8 mouse cellular contexts compared by ENCODE assay signal in genomic region chr8:126600816-126601243, GRCm38 (mm10). TPM values are rescaled to one million over a fixed set of nuclear protein-coding genes. Genes with fewer than 3 reads are reported as not detected.
DNase-seq lines count a peak whose midpoint lies in the region; ATAC-seq and TF ChIP-seq lines count a peak whose summit lies in the region.

No protein-coding gene starts in this region.

- H3K27me3 ChIP-seq in hindbrain, embryonic 14.5 days (ENCODE audit: control insufficient read depth, insufficient read depth, low read length), result no peaks in the 10 kb centered on the region

- H3K27ac ChIP-seq in hindbrain, embryonic 14.5 days, result peak overlapping the region; percentile 16; the same call in 1 of the 2 replicates

- H3K36me3 ChIP-seq in hindbrain, embryonic 14.5 days (replicated peaks; ENCODE audit: control insufficient read depth, insufficient read depth), result no peaks in the 10 kb centered on the region

- H3K4me2 ChIP-seq in hindbrain, embryonic 14.5 days (replicated peaks), result no peak overlapping the region

- no peak overlapping the region for H3K9ac ChIP-seq in hindbrain, embryonic 14.5 days

- WGBS in hindbrain, embryonic 14.5 days, result 5% methylated on average over 7 of the region's 7 CpGs

- DNase-seq in left cerebral cortex, postnatal 4 days, result peak; percentile 46
- DNase-seq in left cerebral cortex, postnatal 25 days (ENCODE audit: low spot score in 2 of 2), result no peak
- peak; percentile 93 for DNase-seq in brain, embryonic 14.5 days (ENCODE audit: low read depth)
- DNase-seq in hindbrain, embryonic 14.5 days (ENCODE audit: low spot score), result no peak
- peak; percentile 71 for DNase-seq in lung, postnatal 10 days
- DNase-seq in testis, postnatal 10 days (ENCODE audit: low spot score), result no peak
- no peak for DNase-seq in frontal cortex, adult 2 months (ENCODE audit: extremely low spot score in 1 of 2, low spot score in 1 of 2)
- no peak for DNase-seq in cerebellum, adult 9-10 months

- no peak overlapping the region for H3K4me3 ChIP-seq in hindbrain, embryonic 14.5 days (replicated peaks; ENCODE audit: low read length)

- H3K9me3 ChIP-seq in hindbrain, embryonic 14.5 days (ENCODE audit: control insufficient read depth, low read length), result no peaks in the 10 kb centered on the region

- TF ChIP-seq POLR2A in brain, embryonic 14.5 days (IDR thresholded peaks at IDR 0.05; ENCODE audit: borderline replicate concordance, extremely low read depth, insufficient read depth, insufficient read length, poor library complexity, severe bottlenecking), result no peak

- no peak for TF ChIP-seq CTCF in brain, embryonic 14.5 days (IDR thresholded peaks at IDR 0.05; ENCODE audit: borderline replicate concordance, extremely low read depth, insufficient read depth, insufficient read length)

- ATAC-seq in hindbrain, embryonic 14.5 days (ENCODE audit: low FRiP score), result no peak

- intact Hi-C loops in left cerebral cortex, postnatal 4 days (cut with DNase I), result no loop called here
- intact Hi-C loops in left cerebral cortex, postnatal 25 days (cut with DNase I), result no loop called here

- H3K4me1 ChIP-seq in hindbrain, embryonic 14.5 days (replicated peaks; ENCODE audit: control insufficient read depth, insufficient read depth, low read length), result peaks cover 42% of the 10 kb centered on the region

RNA-seq across cellular contexts. Expression of gene Irf2bp2, which starts 7.0 kb away (rescaled TPM):
- 10 to 100 TPM; 52.6 to 53.0 TPM for total RNA-seq in left cerebral cortex, postnatal 4 days (2021)
- total RNA-seq in left cerebral cortex, postnatal 25 days (2021), result 10 to 100 TPM; 55.5 to 62.7 TPM
- polyA plus RNA-seq in brain, embryonic 14.5 days (2012; rRNA removed), result 37.3 and 39.6 TPM in 2 replicates
- 7.2 and 7.4 TPM in 2 replicates for polyA plus RNA-seq in hindbrain, embryonic 14.5 days (2014; fragmentation: Nextera tagmentation; extraction: Ambion mirVana)
- 36.5 and 40.8 TPM in 2 replicates for polyA plus RNA-seq in frontal cortex, adult 2 months (2012; rRNA removed)

Comparison
In these comparisons a context has a peak if more than half of its experiments do, and no peak if none do; other contexts are left out.
1. DNase-seq: peak in left cerebral cortex, postnatal 4 days (single experiment), brain, embryonic 14.5 days (single experiment) and lung, postnatal 10 days (single experiment); none in left cerebral cortex, postnatal 25 days (0 of 2), hindbrain, embryonic 14.5 days (single experiment), testis, postnatal 10 days (single experiment), frontal cortex, adult 2 months (0 of 2) and cerebellum, adult 9-10 months (single experiment).